Mouse (Mus musculus) CD4-positive naive resting alpha-beta T cell, adult 57 days (primary cell): ENCODE results near the gene Tmed6. TPM values are rescaled to one million over a fixed set of nuclear protein-coding genes. Genes with fewer than 3 reads are reported as not detected.

Source experiments
- total RNA-seq: library from RNA; stranded (reverse); gene quantifications from one replicate; pipeline ENCODE4 v1.2.4, GENCODE M21; 2023

Tmed6 gene
- total RNA-seq, result not detected

DNA sequence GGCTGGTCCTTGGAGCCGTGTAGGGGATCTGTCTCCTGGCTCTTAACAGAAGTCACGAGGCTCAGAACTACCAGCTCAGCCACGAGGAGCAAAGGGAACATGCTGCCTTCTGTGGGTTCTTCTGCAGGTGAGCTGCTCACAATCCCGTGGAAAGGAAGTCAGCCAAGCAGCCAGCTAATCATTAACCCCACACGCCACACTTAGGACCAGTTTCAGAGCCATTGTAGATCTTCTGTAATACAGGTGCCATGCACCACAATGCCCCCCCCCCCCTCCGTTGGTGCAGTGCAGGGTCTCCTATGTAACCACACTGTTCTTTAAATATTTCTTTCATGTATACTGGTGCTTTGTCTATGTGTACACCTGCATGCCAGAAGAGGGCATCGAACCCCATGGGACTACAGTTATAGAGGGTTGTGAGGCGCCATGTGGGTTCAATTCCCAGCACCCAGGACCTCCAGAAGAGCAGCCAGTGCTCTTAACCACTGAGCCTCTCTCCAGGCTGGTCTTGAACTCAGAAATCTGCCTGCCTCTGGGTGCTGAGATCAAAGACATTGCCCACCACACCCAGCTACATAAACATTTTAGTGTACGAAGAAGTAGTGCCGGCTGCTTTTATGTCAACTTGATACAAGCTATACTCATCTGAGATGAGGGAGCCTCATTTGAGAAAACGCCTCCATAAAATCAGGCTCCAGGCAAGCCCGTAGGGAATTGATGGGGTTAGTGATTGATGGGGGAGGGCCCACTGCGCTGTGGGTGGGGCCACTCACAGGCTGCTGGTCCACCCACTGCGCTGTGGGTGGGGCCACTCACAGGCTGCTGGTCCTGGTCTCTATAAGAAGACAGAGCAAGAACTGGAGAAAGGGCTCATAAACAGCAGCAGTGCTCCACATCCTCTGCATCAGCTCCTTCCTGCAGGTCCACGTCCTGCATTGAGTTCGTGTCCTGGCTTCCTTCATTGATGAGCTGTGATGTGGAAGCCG is at the start of gene Tmed6:
TSS of gene Tmed6 (minus strand) at position 134 of the 986 bp plus-strand sequence.

DNA sequence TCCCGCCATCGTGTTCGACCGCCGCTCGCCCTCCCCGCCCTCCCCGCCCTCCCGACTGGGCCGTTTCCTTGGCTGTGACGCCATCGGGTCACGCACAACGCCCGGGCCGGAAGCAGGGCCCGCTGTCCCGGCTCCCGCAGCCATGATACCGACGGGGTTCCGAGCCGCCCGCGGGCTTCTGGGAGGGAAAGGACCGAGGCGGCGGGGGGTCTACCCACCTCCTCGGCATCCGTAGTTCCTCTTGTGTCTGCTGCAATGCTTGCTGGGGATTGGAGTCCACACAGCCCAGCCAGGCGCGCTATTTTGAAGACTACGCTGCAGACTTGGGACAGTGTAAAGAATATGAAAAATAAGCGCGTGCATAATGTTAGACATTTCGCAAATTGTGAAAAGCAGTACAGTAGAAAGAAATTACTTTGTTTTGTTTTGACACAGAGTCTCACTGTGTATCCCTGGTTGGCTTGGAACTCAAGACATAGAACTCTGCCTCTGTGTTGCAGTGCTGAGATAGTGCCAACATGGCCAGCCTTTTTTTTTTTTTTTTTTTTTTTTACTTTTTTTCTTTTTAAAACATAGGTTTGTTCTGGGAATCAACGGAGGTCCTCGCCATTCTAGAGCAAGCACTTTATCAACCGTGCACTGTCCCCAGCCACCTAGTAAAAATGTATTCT is 31.1 kb upstream of the Tmed6 start, which contains the start of gene Terf2:
TSS of gene Terf2 (minus strand) at position 182 of the 671 bp plus-strand sequence.

DNA sequence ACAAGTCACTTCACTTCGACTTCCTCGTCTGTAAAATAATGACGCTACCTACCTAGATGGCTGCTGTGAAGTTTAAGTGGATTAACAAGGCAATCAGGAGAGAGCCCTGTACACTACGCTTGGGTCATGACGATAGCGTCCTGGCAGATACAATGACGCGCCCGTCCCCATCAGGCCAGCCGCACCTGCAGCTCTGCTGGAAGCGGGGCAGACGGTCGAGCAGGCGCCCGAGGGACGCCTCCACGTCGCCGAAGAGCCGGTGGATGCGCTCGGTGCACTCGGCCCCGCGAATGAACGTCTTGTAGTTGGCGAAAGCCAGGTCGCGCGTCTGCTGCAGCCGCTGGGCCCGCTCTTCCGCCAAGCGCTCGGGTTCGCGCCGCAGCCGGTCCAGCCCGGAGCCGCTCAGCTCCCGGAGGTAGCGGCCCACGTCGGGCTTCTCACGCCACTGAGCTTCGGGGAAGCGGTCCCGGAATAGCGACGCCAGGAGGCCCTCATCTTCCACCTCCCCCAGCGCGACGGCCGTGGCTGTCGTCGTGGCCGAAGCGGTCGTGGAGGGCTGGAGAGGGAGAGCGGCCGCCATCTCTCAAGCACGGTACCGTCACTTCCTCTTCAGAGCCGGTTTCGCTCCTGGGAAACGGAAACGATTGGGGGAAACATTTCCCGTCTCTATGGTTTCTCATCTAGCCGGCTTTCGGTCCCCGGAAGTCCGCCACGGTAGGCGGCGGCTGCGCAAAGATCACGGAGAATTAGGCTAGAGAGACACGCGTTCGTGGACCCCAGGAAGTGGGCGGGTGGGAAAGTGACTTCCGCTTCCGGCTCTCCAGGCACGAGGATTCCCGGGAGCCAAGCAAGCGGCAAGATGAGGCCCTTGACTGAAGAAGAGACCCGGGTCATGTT is 9.1 kb downstream of the Tmed6 start, which contains the start of the genes Cog8 and Nip7:
TSS of gene Cog8 (minus strand) at position 614 of the 897 bp plus-strand sequence.
TSS of gene Nip7 (plus strand) at position 802 of the 897 bp plus-strand sequence.

DNA sequence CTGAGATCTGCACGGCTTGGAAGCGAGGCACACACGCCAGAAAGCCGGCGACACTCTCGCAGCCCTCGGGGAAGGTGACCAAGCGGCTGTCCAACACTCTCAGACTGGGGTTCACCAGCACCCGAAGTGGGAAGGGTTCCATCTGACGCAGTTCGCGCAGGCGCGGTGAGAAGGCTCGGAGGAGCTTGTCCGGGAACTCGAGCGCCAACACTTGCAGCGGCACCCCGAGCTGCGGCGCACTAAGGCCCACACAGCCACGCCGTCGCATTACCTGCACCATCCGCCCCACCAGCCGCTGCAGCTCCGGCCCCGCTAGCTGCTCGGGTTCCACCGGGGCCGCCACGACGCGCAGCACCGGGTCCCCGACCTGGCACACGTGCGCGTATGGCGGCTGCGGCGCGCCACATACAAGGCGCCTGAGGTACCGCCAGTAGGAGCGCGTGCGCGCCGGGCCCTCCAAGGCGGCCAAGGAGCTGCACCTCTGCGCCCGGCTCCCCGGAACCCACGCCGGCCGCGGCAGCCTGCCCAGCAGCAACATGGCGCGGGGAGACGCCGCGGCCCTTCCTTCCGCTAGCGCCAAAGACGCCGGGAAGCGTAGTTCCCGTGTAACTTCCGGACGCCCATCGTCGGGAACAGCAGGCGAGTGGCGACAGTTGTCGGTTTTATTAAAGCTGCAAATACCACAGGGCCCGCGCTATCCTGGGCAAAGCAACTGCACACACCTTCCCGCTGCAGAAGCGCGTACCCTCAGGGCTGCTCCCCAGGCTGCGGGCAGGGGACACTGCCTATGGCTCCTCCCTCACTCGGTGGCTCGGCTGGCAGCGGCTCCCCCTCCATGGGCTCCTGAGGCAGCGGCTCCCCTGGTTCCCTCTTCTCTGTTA is 17.1 kb downstream of the Tmed6 start, which contains the start of gene Pdf:
TSS of gene Pdf (minus strand) at position 554 of the 881 bp plus-strand sequence.

DNA sequence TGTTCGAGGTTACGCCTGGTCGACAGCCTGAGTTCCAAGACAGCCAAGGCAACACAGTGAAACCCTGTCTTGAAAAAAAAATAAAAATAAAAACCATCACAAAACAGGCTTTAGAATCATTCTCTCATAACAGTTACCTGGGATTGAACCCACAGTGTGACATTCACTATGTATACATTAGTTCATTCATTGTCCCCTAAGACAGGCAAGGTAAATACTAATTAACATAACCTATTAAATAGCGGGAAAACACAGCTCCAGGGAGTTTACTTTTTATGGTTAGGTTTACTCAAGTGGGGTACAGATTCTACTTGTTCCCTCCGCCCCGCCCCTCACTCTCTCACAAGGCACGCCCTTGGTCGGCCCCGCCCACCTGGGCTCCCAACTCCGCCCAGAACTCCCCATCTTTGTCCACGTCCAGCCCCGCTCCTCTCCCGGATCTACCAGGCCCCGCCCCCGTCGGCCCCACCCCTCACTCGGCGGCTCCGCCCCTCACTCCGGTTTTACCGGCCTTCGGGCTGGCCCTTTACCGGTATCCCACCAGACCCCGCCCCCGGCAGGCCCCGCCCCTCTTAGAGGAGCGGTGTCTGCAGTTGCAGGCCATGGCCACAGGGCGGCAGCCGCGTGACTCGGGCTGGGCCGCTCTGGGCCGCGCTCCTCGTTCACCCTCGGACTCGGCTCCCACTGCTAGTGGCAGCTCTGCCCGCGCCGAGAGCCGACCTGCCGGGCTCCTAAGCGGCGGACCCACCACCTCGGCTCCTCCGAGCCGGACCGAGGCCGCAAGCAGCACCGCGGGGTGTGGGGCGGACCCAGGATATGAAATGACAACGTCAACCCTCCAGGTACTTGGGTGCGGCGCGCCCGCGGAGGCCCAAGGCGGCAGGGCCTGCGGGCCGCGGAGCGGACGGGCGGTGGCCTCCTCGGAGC is 34.5 kb downstream of the Tmed6 start, which contains the start of gene Vps4a:
TSS of gene Vps4a (plus strand) at position 573 of the 927 bp plus-strand sequence.

Other genes with a start within 250 kb of the Tmed6 start
- 0.68 TPM for gene Has3, start 195.4 kb downstream of the Tmed6 start, total RNA-seq
- 52.8 TPM for gene Utp4, start 172.0 kb downstream of the Tmed6 start, total RNA-seq
- gene Sntb2, start 129.9 kb downstream of the Tmed6 start, total RNA-seq, result 6.9 TPM
- 53.4 TPM for gene Vps4a, start 34.4 kb downstream of the Tmed6 start, total RNA-seq
- gene Pdf, start 17.0 kb downstream of the Tmed6 start, total RNA-seq, result 8.3 TPM
- gene Cog8, start 9.0 kb downstream of the Tmed6 start, total RNA-seq, result 37.7 TPM
- 67.0 TPM for gene Nip7, start 8.8 kb downstream of the Tmed6 start, total RNA-seq
- gene Terf2, start 30.9 kb upstream of the Tmed6 start, total RNA-seq, result 57.1 TPM
- gene Cyb5b, start 85.0 kb upstream of the Tmed6 start, total RNA-seq, result 27.7 TPM
- gene Nfat5, start 227.8 kb upstream of the Tmed6 start, total RNA-seq, result 62.3 TPM